Mouse (Mus musculus): ENCODE measurements around the gene Brd3.

The Brd3 gene

GRCm38 (mm10) chr2:27516289-27516688 lies 8.8 kb upstream of the Brd3 start:
- ChIA-PET POLR2A (interaction anchor here (0.5 to 7.3 kb wide), 61 partner anchors 8 to 1680 kb away, joined by 3 to 237 read pairs (median 4); partner anchors contain the start of genes Brd3 (in 4 of the 4), Brd3os (in 2 of the 4) and 1700007K13Rik (in 1 of the 4)), CTCF (interaction anchor here (0.6 to 2.0 kb wide), 9 partner anchors 9 to 36 kb away, joined by 3 to 12 read pairs (median 3); no protein-coding TSS in a partner anchor)

DNA sequence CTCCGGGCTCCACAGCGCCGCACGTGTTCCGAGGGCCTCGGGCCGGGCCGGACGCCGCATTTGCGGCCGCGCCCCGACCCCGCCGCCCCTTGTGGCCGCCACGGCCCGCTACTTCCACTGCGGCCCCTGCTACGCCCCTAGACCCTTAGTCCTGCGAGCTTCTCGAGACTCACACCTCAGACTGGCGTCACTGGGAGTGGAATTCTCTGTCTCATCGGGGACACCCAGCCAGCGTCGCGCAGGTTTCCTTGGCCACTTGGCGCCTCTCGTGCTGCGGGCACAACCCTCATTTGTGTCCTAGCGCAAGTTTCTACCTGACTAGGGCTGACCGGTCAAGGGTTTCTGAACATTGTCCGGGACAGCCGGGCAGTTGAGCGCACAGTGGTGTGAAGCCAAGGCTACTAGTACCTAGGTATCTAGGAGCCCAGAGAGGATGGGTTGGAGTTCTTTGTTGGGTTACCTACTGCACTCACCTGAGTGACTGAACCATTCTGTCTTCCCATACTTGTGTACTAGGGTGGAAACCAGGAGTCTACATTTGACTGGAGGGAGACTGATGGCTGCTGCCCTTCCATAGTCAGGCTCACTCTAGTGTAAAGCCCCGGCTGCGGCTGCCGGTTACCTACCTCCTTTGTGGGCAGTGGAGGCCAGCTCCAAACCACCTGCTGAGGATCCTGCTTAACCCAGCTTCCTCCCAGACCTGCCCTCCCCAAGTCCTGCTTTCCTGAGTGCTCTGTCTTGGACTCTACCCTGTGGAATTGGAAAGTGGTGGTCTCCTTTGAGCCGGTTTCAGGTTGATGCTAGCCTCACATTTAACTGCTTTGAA lies 8.1 kb upstream of the Brd3 start:
- ChIA-PET CTCF (interaction anchor here in 3 of 4 experiments (0.6 to 2.0 kb wide), 14 partner anchors 10 to 791 kb away, joined by 3 to 12 read pairs (median 3); partner anchors contain the start of gene Brd3os (in 1 of the 3)), POLR2A (interaction anchor here (0.5 to 7.3 kb wide), 58 partner anchors 9 to 1008 kb away, joined by 3 to 237 read pairs (median 5); partner anchors contain the start of genes Brd3 (in 3 of the 4), Brd3os (in 2 of the 4) and 1700007K13Rik (in 1 of the 4))

DNA sequence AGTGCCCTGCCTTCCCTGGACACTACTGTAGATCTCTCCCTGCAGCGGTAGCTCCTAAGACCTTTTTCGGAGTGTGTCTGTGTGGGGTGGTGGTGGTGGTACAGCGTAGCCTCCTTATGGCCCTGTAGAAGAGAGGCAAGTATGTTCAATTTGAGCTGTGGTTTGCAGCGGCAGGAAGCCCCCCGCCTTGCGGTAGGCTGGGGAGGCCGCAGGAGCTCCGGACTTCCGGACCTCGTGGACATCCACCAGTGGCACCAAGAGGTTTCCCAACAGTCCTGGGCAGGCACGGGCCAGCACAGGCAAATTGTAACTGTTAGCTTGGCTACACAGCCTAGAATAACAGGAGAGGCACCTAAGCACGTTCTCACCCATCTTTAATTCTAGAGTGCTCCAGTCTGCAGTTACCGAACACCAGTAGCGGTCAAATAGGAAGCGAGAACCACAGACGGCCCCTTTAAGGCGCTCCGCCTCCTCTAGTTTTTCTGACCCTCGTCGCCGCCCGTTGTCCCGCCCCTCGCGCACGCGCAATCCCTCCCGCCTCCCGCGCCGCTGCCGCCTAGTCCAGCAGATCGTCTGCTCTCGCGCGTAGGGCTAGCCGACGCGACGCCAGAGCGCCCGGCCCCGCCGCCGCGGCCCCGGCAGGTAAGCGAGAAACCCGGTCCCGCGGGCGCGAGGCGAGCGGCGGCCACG lies 7.3 kb upstream of the Brd3 start, which contains the start of gene Wdr5:
Wdr5 (plus strand) TSS at position 519 of the 690 bp plus-strand sequence.
- ChIA-PET POLR2A (interaction anchor here (0.6 to 7.3 kb wide), 43 partner anchors 8 to 612 kb away, joined by 3 to 237 read pairs (median 5); partner anchors contain the start of genes Brd3 (in 3 of the 4), Brd3os (in 3 of the 4), Surf6 (in 1 of the 4) and Vav2 (in 1 of the 4)), CTCF (interaction anchor here in 3 of 4 experiments (0.6 to 2.0 kb wide), 18 partner anchors 9 to 792 kb away, joined by 3 to 10 read pairs (median 3); partner anchors contain the start of gene Brd3os (in 1 of the 3))

DNA sequence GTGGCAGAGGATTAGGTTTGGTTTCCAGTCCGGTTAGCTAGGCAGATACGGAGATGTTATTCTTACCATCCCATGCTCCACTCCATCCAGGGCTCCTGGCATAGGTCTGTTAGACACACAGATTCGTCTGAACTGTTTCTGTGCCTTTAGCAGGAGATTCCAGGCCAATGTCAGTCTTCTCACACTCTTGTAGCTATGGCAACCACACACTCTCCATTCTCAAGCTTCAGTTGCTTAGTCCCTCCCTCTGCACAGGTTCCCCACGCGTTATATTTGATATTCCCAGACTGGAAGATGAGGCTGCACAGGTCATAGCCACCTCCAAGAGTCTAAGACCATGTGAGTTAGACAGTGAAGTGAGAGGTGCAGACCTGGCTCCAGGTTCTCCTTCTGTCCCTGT lies 6.4 kb upstream of the Brd3 start:
- CTCF ChIA-PET, result interaction anchor here in 3 of 4 experiments (0.6 to 2.0 kb wide), 11 partner anchors 8 to 194 kb away, joined by 3 to 10 read pairs (median 4); no protein-coding TSS in a partner anchor
- POLR2A ChIA-PET, result interaction anchor here (0.8 to 7.3 kb wide), 34 partner anchors 7 to 611 kb away, joined by 3 to 237 read pairs (median 5); partner anchors contain the start of genes Brd3 (in 3 of the 4), Brd3os (in 3 of the 4), Surf6 (in 1 of the 4) and Vav2 (in 1 of the 4)

GRCm38 (mm10) chr2:27512909-27513308 lies 5.4 kb upstream of the Brd3 start:
- POLR2A ChIA-PET, result interaction anchor here in 3 of 4 experiments (0.7 to 6.0 kb wide), 6 partner anchors 12 to 40 kb away, joined by 3 to 84 read pairs (median 4); no protein-coding TSS in a partner anchor
- CTCF ChIA-PET, result interaction anchor here in 1 of 4 experiments (1.8 kb wide), 1 partner anchor 85 kb away, joined by 4 read pairs; no protein-coding TSS in a partner anchor

DNA sequence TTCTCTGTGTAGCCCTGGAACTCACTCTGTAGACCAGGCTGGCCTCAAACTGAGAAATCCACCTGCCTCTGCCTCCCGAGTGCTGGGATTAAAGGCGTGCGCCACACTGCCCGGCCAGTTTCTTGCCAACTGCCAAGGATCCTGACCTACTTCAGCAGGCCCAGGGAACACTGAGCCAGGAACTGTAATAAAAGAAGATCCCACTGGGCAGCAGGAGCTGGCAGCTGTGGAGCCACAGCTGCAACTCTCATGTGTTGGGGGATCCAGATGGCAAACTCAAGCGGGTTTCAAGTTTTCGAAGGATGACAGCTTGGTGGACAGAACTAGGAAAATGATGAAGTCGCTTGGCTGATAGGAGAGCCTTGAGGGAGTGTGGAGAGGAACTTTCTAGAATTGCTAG lies 3.2 kb upstream of the Brd3 start:
- CTCF ChIA-PET, result no interaction called here

GRCm38 (mm10) chr2:27506658-27507057 lies 804 bp downstream of the Brd3 start:
- ChIA-PET CTCF (interaction anchor here in 2 of 4 experiments (0.7 to 2.3 kb wide), 8 partner anchors 8 to 79 kb away, joined by 3 to 12 read pairs (median 5); partner anchors contain the start of genes Brd3os (in 1 of the 2) and Wdr5 (in 1 of the 2)), POLR2A (interaction anchor here (0.6 to 7.6 kb wide), 40 partner anchors 9 to 884 kb away, joined by 3 to 237 read pairs (median 5); partner anchors contain the start of genes Brd3os (in 3 of the 4), Wdr5 (in 3 of the 4), Col5a1 (in 1 of the 4) and Rxra (in 1 of the 4))

More for the DNA sequence above, 3.2 kb upstream of the Brd3 start:
- POLR2A ChIA-PET, result interaction anchor here in 3 of 4 experiments (0.7 kb wide), 4 partner anchors 13 to 269 kb away, joined by 3 to 5 read pairs (median 4); no protein-coding TSS in a partner anchor

- ChIA-PET POLR2A (interaction anchor here (0.6 to 7.6 kb wide), 76 partner anchors 8 to 1018 kb away, joined by 3 to 237 read pairs (median 4); partner anchors contain the start of genes Wdr5 (in 4 of the 4), Brd3os (in 2 of the 4), Col5a1 (in 1 of the 4) and Rxra (in 1 of the 4)), CTCF (interaction anchor here (0.6 to 2.3 kb wide), 19 partner anchors 9 to 798 kb away, joined by 3 to 12 read pairs (median 3); partner anchors contain the start of genes Wdr5 (in 2 of the 4) and Brd3os (in 1 of the 4))
These were observed 1.9 kb downstream of the Brd3 start for GRCm38 (mm10) chr2:27505539-27505938.

DNA sequence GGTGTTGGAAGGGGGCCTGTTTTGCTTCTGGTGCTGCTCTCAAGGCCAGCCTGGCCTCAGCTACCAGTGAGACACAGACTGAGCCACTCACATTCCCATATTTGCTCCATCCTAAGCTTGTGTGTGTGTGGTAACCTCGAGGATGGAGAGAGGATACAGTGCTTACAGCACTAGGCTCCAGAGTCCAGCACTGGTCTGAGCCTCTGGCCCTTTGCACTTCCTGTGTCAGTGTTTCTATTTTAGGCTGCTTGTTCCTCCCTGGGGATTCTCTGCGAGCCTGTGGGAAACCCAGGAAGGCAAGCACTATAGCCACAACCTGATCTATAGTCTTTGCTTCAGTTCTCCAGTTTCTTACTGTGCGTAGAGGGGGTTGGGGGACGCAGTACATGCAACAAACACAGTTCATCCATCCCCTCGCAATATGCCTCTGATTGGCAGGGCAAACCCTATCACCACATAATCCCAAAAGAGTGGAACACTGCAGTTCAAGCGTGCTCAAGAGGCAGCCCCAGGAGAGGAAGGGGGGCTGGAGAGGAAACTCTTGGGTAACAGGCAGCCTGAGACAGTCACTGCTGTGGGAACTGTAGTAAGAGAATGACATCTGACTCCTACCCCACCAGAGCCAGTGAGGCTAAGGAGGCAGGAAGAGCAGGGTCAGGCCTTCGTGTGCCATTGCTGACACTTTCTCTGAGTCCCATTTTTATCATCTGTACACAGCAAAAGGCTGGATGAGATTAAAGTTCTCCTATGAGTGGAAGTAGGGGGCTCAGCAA lies 3.2 kb downstream of the Brd3 start:
- CTCF ChIA-PET, result interaction anchor here in 1 of 4 experiments (2.3 kb wide), 1 partner anchor 12 kb away, joined by 7 read pairs; no protein-coding TSS in a partner anchor

GRCm38 (mm10) chr2:27496391-27497028 lies 11.0 kb downstream of the Brd3 start:
- POLR2A ChIA-PET, result interaction anchor here in 1 of 4 experiments (1.3 kb wide), 1 partner anchor 9 kb away, joined by 3 read pairs; no protein-coding TSS in a partner anchor
- CTCF ChIA-PET, result no interaction called here

More for the DNA sequence above, 3.2 kb downstream of the Brd3 start:
- POLR2A ChIA-PET, result interaction anchor here in 3 of 4 experiments (0.5 to 7.6 kb wide), 17 partner anchors 10 to 1483 kb away, joined by 3 to 237 read pairs (median 8); partner anchors contain the start of genes Wdr5 (in 2 of the 3) and Ubac1 (in 1 of the 3)

GRCm38 (mm10) chr2:27493971-27494370 lies 13.5 kb downstream of the Brd3 start:
- ChIA-PET CTCF (interaction anchor here in 3 of 4 experiments (0.6 to 1.9 kb wide), 15 partner anchors 11 to 276 kb away, joined by 3 to 9 read pairs (median 4); partner anchors contain the start of gene Wdr5 (in 1 of the 3)), POLR2A (interaction anchor here in 2 of 4 experiments (0.7 to 2.8 kb wide), 10 partner anchors 11 to 46 kb away, joined by 3 to 17 read pairs (median 3); partner anchors contain the start of gene Wdr5 (in 2 of the 2))

DNA sequence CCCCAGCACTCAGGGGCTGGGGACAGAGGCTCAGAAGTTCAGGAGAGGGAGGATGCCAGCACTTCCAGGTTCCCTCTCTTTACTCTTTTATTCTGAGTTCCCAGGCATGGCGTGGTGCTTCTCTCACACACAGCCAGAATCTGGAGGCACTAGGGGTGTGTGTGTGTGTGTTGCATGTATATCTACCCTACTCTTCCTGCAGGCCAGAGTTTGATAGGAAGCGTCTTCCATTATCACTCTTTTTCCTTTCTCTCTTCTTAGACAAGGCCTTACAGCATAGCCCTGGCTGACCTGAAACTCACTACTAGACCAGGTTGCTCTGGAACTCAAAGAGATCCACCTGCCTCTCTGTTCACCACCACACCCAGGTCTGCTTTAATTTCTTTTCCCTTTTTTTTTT lies 16.5 kb downstream of the Brd3 start:
- ChIA-PET CTCF (interaction anchor here in 1 of 4 experiments (1.2 kb wide), 1 partner anchor 15 kb away, joined by 3 read pairs; no protein-coding TSS in a partner anchor), POLR2A (interaction anchor here in 2 of 4 experiments (1.2 to 1.5 kb wide), 2 partner anchors 14 to 15 kb away, joined by 3 to 11 read pairs; no protein-coding TSS in a partner anchor)

- ChIA-PET POLR2A (interaction anchor here in 3 of 4 experiments (0.7 to 2.2 kb wide), 6 partner anchors 13 to 152 kb away, joined by 3 to 11 read pairs (median 3); no protein-coding TSS in a partner anchor), CTCF (interaction anchor here in 1 of 4 experiments (0.6 kb wide), 1 partner anchor 278 kb away, joined by 4 read pairs; no protein-coding TSS in a partner anchor)
These were observed 19.1 kb downstream of the Brd3 start for GRCm38 (mm10) chr2:27488362-27488761.

DNA sequence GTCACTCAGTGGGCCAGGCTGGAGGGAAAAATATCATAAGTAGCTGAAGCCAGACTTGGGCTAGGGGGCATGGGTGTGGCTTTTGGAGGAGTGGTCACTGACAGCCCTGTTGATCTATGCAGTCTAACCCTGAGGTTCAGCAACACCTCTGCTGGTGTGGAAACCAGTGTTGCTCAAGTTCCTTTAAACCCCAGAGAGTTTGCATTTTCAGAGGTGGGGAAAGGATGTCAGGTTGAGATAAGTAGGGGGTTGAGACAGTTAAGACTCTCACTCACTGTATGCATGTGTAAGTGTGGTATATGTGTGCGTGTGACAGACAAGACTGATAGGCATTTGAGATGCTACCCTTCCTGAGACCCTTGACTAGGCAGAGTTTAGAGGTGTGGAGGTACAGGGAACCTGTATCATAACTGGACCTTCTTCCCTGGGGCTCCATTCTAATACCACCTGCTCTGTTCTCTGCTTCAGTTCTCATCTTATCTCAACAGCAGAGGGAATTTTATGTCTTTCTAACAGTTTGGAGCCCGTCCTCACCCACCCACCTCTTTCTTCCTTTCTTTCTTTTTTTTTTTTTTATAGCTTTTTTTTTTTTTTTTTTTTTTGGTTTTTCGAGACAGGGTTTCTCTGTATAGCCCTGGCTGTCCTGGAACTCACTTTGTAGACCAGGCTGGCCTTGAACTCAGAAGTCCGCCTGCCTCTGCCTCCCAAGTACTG lies 20.0 kb downstream of the Brd3 start:
- POLR2A ChIA-PET, result interaction anchor here in 3 of 4 experiments (0.6 to 2.4 kb wide), 9 partner anchors 12 to 1434 kb away, joined by 3 to 12 read pairs (median 3); partner anchors contain the start of gene Brd3 (in 1 of the 3)
- CTCF ChIA-PET, result interaction anchor here in 2 of 4 experiments (0.6 kb wide), 2 partner anchors 46 to 279 kb away, joined by 4 to 6 read pairs; partner anchors contain the start of gene Brd3os (in 1 of the 2)

DNA sequence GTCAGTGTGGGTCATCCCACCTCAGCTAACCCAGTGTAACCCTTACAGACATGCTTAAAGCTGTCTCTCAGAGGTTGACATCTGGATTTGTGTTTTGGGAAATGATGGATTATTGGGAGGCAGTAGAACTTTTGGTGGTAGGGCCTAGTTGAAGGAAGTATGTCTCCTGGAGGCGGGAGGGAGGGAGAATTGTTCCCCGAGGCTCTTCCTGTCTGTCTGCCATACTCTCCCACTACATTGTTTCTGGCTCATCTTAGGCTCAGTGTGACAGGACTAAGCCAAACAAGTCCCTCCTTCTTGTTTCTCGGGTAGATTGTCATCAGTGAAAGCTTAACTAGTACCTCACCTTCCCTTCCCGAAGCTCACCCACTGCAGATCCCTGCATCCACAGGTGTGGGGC lies 20.7 kb downstream of the Brd3 start:
- CTCF ChIA-PET, result interaction anchor here in 1 of 4 experiments (0.5 kb wide), 1 partner anchor 977 kb away, joined by 4 read pairs; no protein-coding TSS in a partner anchor
- POLR2A ChIA-PET, result interaction anchor here in 3 of 4 experiments (0.7 to 2.4 kb wide), 7 partner anchors 18 to 56 kb away, joined by 3 to 12 read pairs (median 4); partner anchors contain the start of gene Brd3 (in 1 of the 3)

Measured in embryonic stem cell, embryonic (primary cell).